Mouse (Mus musculus) lung, adult 2 months (tissue): Measurements from ENCODE around the gene Apbb2.

Source experiments
- CTCF ChIP-seq: fragments of 200-500 bp; IDR thresholded peaks from 2 replicates; pipeline ENCODE4 v1.5.1; 2011; ENCODE audit warnings: mild to moderate bottlenecking, low read length, control low read depth; ENCODE audit not compliant: insufficient read depth
- POLR2A ChIP-seq: fragments of 200-500 bp; IDR thresholded peaks from 2 replicates; pipeline ENCODE4 v1.6.1; 2011; ENCODE audit warnings: low read depth, mild to moderate bottlenecking, control low read depth, low read length, borderline replicate concordance; ENCODE audit errors: extremely low read depth

GRCm38 (mm10) chr5:66420011-66420410, 198.6 kb downstream of the Apbb2 start:
- TF ChIP-seq POLR2A, result no peak
- TF ChIP-seq CTCF, result no peak
